Mouse (Mus musculus) splenic B cell, adult 2 months (primary cell): Measurements from ENCODE around the gene Maf.

Experiments used
- DNase-seq: peaks from one replicate; pipeline ENCODE4 v3.0.0-alpha.2; 2011; ENCODE audit warnings: low read depth, low spot score
- H3K27me3 ChIP-seq: 2 replicates; pipeline ENCODE4 v1.6.1; 2012; ENCODE audit warnings: mild to moderate bottlenecking, low read length, moderate library complexity, mixed read lengths; ENCODE audit not compliant: control insufficient read depth, poor library complexity, insufficient read depth, severe bottlenecking
- H3K36me3 ChIP-seq: 2 replicates; pipeline ENCODE4 v1.6.1; 2012; ENCODE audit warnings: mild to moderate bottlenecking, low read length, moderate library complexity, mixed read lengths; ENCODE audit not compliant: control insufficient read depth, poor library complexity, insufficient read depth, severe bottlenecking

Gene Maf

GRCm38 (mm10) chr8:115664866-115665265 is 42.7 kb downstream of the Maf start:
- H3K36me3 ChIP-seq = no peaks in the 10 kb centered on the region
- H3K27me3 ChIP-seq = no peaks in the 10 kb centered on the region
- no peak for DNase-seq

- no peaks in the 10 kb centered on the region for H3K27me3 ChIP-seq
- no peaks in the 10 kb centered on the region for H3K36me3 ChIP-seq
- DNase-seq = no peak
Observed at GRCm38 (mm10) chr8:115650110-115650521, 57.5 kb downstream of the Maf start.

GRCm38 (mm10) chr8:115645139-115645538 is 62.5 kb downstream of the Maf start:
- H3K27me3 ChIP-seq = no peaks in the 10 kb centered on the region
- no peaks in the 10 kb centered on the region for H3K36me3 ChIP-seq
- DNase-seq = no peak

- no peaks in the 10 kb centered on the region for H3K27me3 ChIP-seq
- DNase-seq = no peak
- no peaks in the 10 kb centered on the region for H3K36me3 ChIP-seq
Observed at GRCm38 (mm10) chr8:115641936-115642335, 65.7 kb downstream of the Maf start.

- H3K27me3 ChIP-seq = no peaks in the 10 kb centered on the region
- no peaks in the 10 kb centered on the region for H3K36me3 ChIP-seq
- no peak for DNase-seq
Observed at GRCm38 (mm10) chr8:115639951-115640350, 67.6 kb downstream of the Maf start.

GRCm38 (mm10) chr8:115636751-115637150 is 70.8 kb downstream of the Maf start:
- no peaks in the 10 kb centered on the region for H3K27me3 ChIP-seq
- DNase-seq = no peak
- no peaks in the 10 kb centered on the region for H3K36me3 ChIP-seq
